Mouse (Mus musculus) layer of hippocampus, postnatal 36 days (tissue): ENCODE results near the gene Gpc6. TPM values are rescaled to one million over a fixed set of nuclear protein-coding genes. Genes with fewer than 3 reads are reported as not detected.

Experiments used
- microRNA-seq, 2 experiments: library from miRNA; unstranded; fragments of <30 nt; microRNA quantifications; one replicate each; pipeline ENCODE4 v1.2.0; 2021
- total RNA-seq, 2 experiments: library from RNA; stranded (reverse); gene quantifications; 2 replicates each; pipeline ENCODE4 v1.2.3; 2021

Gene Gpc6
- total RNA-seq, 2 experiments from 2014 or later, result 11.4 to 13.6 TPM

Small RNA genes lying within 50 kb of the gene (microRNA-seq; reads per million reads assigned to microRNA genes)
- gene Mir6239, result 0 reads per million in 2 experiments
